Mouse (Mus musculus): ENCODE measurements at regions not wholly inside any gene's neighbourhood (a gene's known extent, or its start where the extent isn't known, plus 50 kb on each side); places are given as distances from the start of the nearest gene placed in this dataset.
A peak's percentile ranks its signal among the peaks of the same experiment; 100 is the strongest.

DNA sequence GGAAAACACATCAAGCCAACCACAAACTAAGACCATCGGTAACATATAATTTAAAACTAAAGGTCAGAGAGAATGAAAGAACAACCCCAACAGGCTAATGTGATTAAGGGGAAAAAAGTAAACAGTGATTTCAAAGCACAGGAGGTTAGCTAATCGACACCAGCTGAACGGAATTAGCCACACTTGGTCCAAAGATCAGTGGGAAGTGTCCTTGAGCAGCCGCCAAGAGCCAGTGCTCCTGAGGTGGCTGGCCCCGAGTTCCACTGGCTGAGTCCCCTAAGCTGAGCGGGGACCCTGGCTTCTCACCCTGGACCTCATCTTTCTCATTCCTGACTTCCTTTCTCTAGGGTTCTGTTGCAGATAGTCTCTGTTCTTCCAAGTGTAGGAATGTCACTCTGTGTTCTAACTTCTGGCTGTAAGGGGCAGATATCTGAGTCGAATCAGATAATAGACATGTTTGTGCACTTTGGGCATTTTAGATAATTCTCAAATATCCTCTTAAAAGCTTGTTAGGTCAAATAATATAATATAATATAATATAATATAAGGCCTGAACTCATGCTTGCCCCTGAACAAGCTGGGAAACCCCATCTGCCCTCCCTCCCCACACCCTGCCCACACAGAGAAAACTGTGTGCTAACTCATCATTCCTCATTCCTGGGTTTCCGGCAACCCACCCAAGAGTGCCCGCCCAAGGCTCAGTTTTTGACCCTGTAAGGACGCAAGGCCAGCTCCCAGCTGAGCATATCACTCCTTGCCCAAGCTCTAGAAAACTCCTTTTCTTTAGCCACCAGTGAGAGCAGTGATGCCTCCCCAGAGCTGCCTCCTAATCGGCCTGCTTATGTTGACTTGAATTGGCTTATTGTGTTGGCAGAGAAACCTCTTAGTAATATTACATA, 137.3 kb upstream of the Krr1 start:
- TF ChIP-seq CTCF (IDR thresholded peaks at IDR 0.05; ENCODE audit: extremely low read depth, insufficient read depth, low read length) (no peak), POLR2A (IDR thresholded peaks at IDR 0.05; ENCODE audit: extremely low read depth, insufficient read depth, low read length) (no peak)
- no peaks in the 10 kb centered on the region for H3K4me1 ChIP-seq (ENCODE audit: control insufficient read depth, insufficient read depth, low read length)
- 0 out of 2 replicates have a peak overlapping the region, but pooled peaks have one; percentile 40 for H3K27ac ChIP-seq (ENCODE audit: insufficient read depth, low read length)
- no peak overlapping the region for H3K4me3 ChIP-seq (ENCODE audit: insufficient read depth, low read length)

DNA sequence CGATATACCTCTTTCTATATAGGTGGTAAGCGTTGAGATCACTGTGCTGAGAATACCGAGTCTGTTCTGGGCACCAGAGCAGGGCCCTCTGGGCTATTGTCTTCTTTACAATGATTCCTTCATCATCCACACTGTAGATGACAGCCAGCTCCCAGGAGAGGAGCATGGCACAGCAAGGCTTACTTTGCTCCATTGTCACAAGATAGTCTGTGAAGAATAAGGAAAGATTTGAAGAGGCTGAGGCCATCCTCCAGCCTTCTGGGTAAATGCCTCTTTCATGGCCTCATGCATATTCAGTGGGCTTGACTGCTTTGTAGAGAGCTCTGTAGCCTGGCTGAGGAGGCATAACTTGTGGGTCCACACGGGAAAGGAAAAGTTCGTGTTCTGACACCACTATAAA, 136.3 kb upstream of the Krr1 start:
- TF ChIP-seq POLR2A (IDR thresholded peaks at IDR 0.05; ENCODE audit: extremely low read depth, insufficient read depth, low read length) = no peak
- no peak for TF ChIP-seq CTCF (IDR thresholded peaks at IDR 0.05; ENCODE audit: extremely low read depth, insufficient read depth, low read length)
- Histone ChIP-seq H3K27ac (ENCODE audit: insufficient read depth, low read length) (no peak overlapping the region), H3K4me3 (ENCODE audit: insufficient read depth, low read length) (no peak overlapping the region), H3K4me1 (ENCODE audit: control insufficient read depth, insufficient read depth, low read length) (no peaks in the 10 kb centered on the region)

DNA sequence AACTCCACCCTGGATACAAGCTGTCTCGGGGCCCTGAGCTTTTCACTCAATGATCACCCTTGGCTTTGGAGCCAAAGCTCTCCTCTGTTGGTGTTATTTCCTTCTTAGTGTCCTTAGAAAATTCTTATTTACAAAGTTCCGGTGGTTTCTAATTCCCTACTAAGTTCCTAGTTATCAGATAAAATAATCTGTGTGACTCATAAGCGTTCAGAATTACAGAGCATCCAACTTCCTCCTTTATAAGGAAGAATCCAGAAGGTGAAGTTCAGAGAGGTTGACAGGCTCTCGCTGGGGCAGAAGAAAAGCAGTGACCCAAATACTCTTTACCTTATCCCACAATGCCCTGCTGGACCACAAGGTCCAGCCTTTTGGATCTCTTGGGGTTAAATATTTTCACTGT, 135.7 kb upstream of the Krr1 start:
- no peak for TF ChIP-seq POLR2A (IDR thresholded peaks at IDR 0.05; ENCODE audit: extremely low read depth, insufficient read depth, low read length)
- no peak for TF ChIP-seq CTCF (IDR thresholded peaks at IDR 0.05; ENCODE audit: extremely low read depth, insufficient read depth, low read length)
- Histone ChIP-seq H3K4me3 (ENCODE audit: insufficient read depth, low read length) (no peak overlapping the region), H3K4me1 (ENCODE audit: control insufficient read depth, insufficient read depth, low read length) (no peaks in the 10 kb centered on the region), H3K27ac (ENCODE audit: insufficient read depth, low read length) (no peak overlapping the region)

- TF ChIP-seq CTCF (IDR thresholded peaks at IDR 0.05; ENCODE audit: extremely low read depth, insufficient read depth, low read length) (no peak), POLR2A (IDR thresholded peaks at IDR 0.05; ENCODE audit: extremely low read depth, insufficient read depth, low read length) (no peak)
- Histone ChIP-seq H3K27ac (ENCODE audit: insufficient read depth, low read length) (no peak overlapping the region), H3K4me3 (ENCODE audit: insufficient read depth, low read length) (no peak overlapping the region), H3K4me1 (ENCODE audit: control insufficient read depth, insufficient read depth, low read length) (no peaks in the 10 kb centered on the region)
Observed at GRCm38 (mm10) chr10:111842321-111842775, 130.1 kb upstream of the Krr1 start.

DNA sequence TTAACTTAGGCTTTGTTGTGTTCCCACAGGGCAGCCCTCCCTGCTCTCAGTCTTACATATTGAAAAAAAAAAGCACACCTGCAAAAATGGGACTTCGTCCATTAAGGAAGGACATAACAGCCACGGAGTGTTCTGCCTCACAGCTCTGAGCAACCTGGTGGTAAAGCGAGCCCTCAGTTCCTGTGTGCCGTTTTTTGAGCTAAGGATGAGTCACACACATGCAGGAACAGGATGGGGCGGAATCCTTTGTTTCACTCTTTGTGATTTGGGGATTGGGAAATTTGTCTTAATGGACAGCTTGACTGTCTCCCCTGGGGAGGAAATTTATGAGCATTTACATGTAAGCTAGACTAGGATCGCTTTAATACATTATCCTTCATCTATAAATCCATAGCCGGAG, 129.6 kb upstream of the Krr1 start:
- Histone ChIP-seq H3K27ac (ENCODE audit: insufficient read depth, low read length) (no peak overlapping the region), H3K4me3 (ENCODE audit: insufficient read depth, low read length) (no peak overlapping the region), H3K4me1 (ENCODE audit: control insufficient read depth, insufficient read depth, low read length) (no peaks in the 10 kb centered on the region)
- TF ChIP-seq CTCF (IDR thresholded peaks at IDR 0.05; ENCODE audit: extremely low read depth, insufficient read depth, low read length) (no peak), POLR2A (IDR thresholded peaks at IDR 0.05; ENCODE audit: extremely low read depth, insufficient read depth, low read length) (no peak)

DNA sequence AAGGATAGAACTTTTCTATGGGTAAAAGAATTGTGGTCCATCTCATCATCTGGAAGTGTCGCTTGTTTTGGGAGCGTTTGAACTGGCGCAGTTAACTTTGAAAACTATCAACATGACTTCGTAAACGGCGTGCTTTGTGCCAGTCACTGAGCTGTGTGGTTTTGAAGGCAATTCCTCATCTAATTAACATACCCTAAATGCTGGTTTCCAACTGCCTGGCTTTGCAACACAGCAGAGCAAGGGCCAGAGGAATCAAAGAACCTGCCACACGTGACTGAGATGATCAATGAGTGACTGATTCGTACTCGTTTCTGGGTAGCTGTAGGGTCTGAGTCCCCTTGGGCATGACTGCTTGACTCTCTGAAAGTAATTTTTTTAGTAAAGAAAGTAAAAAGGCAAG, 129.2 kb upstream of the Krr1 start:
- Histone ChIP-seq H3K27ac (ENCODE audit: insufficient read depth, low read length) (no peak overlapping the region), H3K4me3 (ENCODE audit: insufficient read depth, low read length) (no peak overlapping the region), H3K4me1 (ENCODE audit: control insufficient read depth, insufficient read depth, low read length) (no peaks in the 10 kb centered on the region)
- TF ChIP-seq POLR2A (IDR thresholded peaks at IDR 0.05; ENCODE audit: extremely low read depth, insufficient read depth, low read length) (no peak), CTCF (IDR thresholded peaks at IDR 0.05; ENCODE audit: extremely low read depth, insufficient read depth, low read length) (no peak)

DNA sequence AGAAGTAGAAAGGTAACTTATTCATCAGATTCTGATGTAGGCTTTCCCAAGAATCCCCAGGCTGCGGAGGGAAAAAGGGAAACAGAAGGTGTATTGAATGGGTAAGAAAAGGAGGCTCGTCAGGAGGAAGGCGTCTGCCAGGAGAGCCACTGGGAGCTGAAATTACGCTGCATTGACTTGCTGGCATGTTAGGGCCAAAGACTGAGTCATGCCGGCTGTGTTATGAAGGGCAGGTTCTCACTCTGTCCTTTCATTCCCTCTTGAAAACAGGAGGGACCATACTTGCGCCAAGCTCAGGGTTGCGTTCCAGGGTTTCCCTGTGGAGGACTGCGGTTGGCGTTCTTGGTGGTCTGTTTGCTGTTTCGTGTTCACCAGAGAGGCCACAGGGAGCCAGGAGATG, 128.3 kb upstream of the Krr1 start:
- TF ChIP-seq POLR2A (IDR thresholded peaks at IDR 0.05; ENCODE audit: extremely low read depth, insufficient read depth, low read length) (no peak), CTCF (IDR thresholded peaks at IDR 0.05; ENCODE audit: extremely low read depth, insufficient read depth, low read length) (no peak)
- no peak overlapping the region for H3K4me3 ChIP-seq (ENCODE audit: insufficient read depth, low read length)
- H3K4me1 ChIP-seq (ENCODE audit: control insufficient read depth, insufficient read depth, low read length) = no peaks in the 10 kb centered on the region
- no peak overlapping the region for H3K27ac ChIP-seq (ENCODE audit: insufficient read depth, low read length)

GRCm38 (mm10) chr10:111845946-111846345, 126.5 kb upstream of the Krr1 start:
- H3K4me3 ChIP-seq (ENCODE audit: insufficient read depth, low read length) = no peak overlapping the region
- H3K4me1 ChIP-seq (ENCODE audit: control insufficient read depth, insufficient read depth, low read length) = no peaks in the 10 kb centered on the region
- TF ChIP-seq CTCF (IDR thresholded peaks at IDR 0.05; ENCODE audit: extremely low read depth, insufficient read depth, low read length) = no peak
- no peak for TF ChIP-seq POLR2A (IDR thresholded peaks at IDR 0.05; ENCODE audit: extremely low read depth, insufficient read depth, low read length)
- no peak overlapping the region for H3K27ac ChIP-seq (ENCODE audit: insufficient read depth, low read length)

- H3K27ac ChIP-seq (ENCODE audit: insufficient read depth, low read length) = no peak overlapping the region
- TF ChIP-seq POLR2A (IDR thresholded peaks at IDR 0.05; ENCODE audit: extremely low read depth, insufficient read depth, low read length) = no peak
- TF ChIP-seq CTCF (IDR thresholded peaks at IDR 0.05; ENCODE audit: extremely low read depth, insufficient read depth, low read length) = no peak
- H3K4me1 ChIP-seq (ENCODE audit: control insufficient read depth, insufficient read depth, low read length) = no peaks in the 10 kb centered on the region
- H3K4me3 ChIP-seq (ENCODE audit: insufficient read depth, low read length) = no peak overlapping the region
Observed at GRCm38 (mm10) chr10:111854254-111854653, 118.2 kb upstream of the Krr1 start.

DNA sequence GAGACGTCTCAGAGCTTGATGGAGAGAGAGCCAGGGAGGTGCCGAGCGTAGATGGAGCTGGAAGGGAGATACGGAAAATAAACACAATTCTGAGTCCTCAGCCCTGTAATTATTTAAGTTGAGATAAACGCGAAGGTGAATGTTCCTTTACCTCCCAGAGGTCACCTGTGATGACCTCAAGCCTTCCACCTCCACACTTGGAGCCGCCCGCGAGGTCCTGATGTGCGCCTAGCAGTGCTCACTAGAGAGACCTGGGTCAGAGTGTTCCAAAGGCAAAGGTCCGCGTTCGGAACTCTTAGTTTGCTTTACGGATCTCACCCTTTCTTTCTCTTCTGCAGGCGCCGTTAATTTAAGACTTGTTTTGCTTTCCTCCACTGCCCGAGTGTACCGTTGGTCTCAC, 117.0 kb upstream of the Krr1 start:
- TF ChIP-seq POLR2A (IDR thresholded peaks at IDR 0.05; ENCODE audit: extremely low read depth, insufficient read depth, low read length) (no peak), CTCF (IDR thresholded peaks at IDR 0.05; ENCODE audit: extremely low read depth, insufficient read depth, low read length) (no peak)
- Histone ChIP-seq H3K27ac (ENCODE audit: insufficient read depth, low read length) (no peak overlapping the region), H3K4me3 (ENCODE audit: insufficient read depth, low read length) (no peak overlapping the region), H3K4me1 (ENCODE audit: control insufficient read depth, insufficient read depth, low read length) (no peaks in the 10 kb centered on the region)
